Mouse (Mus musculus): ENCODE data around the gene Dnajc3. TPM values are rescaled to one million over a fixed set of nuclear protein-coding genes. Genes with fewer than 3 reads are reported as not detected.

Dnajc3 gene
- polyA plus RNA-seq, 1 experiment = 9.8 TPM

GRCm38 (mm10) chr14:118903867-118904562, 33.8 kb upstream of the Dnajc3 start:
- H3K4me3 ChIP-seq (ENCODE audit: low read depth, low read length) = no peak overlapping the region
- H3K4me1 ChIP-seq (ENCODE audit: control insufficient read depth, insufficient read depth, insufficient read length, low read length) = no peaks in the 10 kb centered on the region
- 64% methylated on average over 6 of the region's 6 CpGs for WGBS
- no peaks in the 10 kb centered on the region for H3K27me3 ChIP-seq (ENCODE audit: control insufficient read depth, insufficient read depth, low read length)
- no peak for TF ChIP-seq POLR2A (IDR thresholded peaks at IDR 0.05; ENCODE audit: low read depth, low read length)
- no peak for TF ChIP-seq CTCF (IDR thresholded peaks at IDR 0.05; ENCODE audit: extremely low read depth, insufficient read length, insufficient replicate concordance, low read depth, low read length)
- H3K27ac ChIP-seq (ENCODE audit: insufficient read depth, low read depth, low read length) = no peak overlapping the region
- no peaks in the 10 kb centered on the region for H3K36me3 ChIP-seq (ENCODE audit: control insufficient read depth, insufficient read depth, low read length)

- Histone ChIP-seq H3K36me3 (ENCODE audit: control insufficient read depth, insufficient read depth, low read length) (no peaks in the 10 kb centered on the region), H3K27me3 (ENCODE audit: control insufficient read depth, insufficient read depth, low read length) (no peaks in the 10 kb centered on the region), H3K4me1 (ENCODE audit: control insufficient read depth, insufficient read depth, insufficient read length, low read length) (no peaks in the 10 kb centered on the region), H3K4me3 (ENCODE audit: low read depth, low read length) (no peak overlapping the region), H3K27ac (ENCODE audit: insufficient read depth, low read depth, low read length) (no peak overlapping the region)
- WGBS = 38% methylated on average over 8 of the region's 8 CpGs
- TF ChIP-seq POLR2A (IDR thresholded peaks at IDR 0.05; ENCODE audit: low read depth, low read length) = no peak
- no peak for TF ChIP-seq CTCF (IDR thresholded peaks at IDR 0.05; ENCODE audit: extremely low read depth, insufficient read length, insufficient replicate concordance, low read depth, low read length)
These were observed 30.2 kb upstream of the Dnajc3 start for GRCm38 (mm10) chr14:118907592-118907991.

- TF ChIP-seq CTCF (IDR thresholded peaks at IDR 0.05; ENCODE audit: extremely low read depth, insufficient read length, insufficient replicate concordance, low read depth, low read length) (no peak), POLR2A (IDR thresholded peaks at IDR 0.05; ENCODE audit: low read depth, low read length) (no peak)
- Histone ChIP-seq H3K4me1 (ENCODE audit: control insufficient read depth, insufficient read depth, insufficient read length, low read length) (no peaks in the 10 kb centered on the region), H3K36me3 (ENCODE audit: control insufficient read depth, insufficient read depth, low read length) (no peaks in the 10 kb centered on the region), H3K27me3 (ENCODE audit: control insufficient read depth, insufficient read depth, low read length) (no peaks in the 10 kb centered on the region), H3K4me3 (ENCODE audit: low read depth, low read length) (no peak overlapping the region), H3K27ac (ENCODE audit: insufficient read depth, low read depth, low read length) (no peak overlapping the region)
- 62% methylated on average over 8 of the region's 8 CpGs for WGBS
These were observed 27.9 kb upstream of the Dnajc3 start for GRCm38 (mm10) chr14:118909872-118910271.

- Histone ChIP-seq H3K27ac (ENCODE audit: insufficient read depth, low read depth, low read length) (peak overlapping the region; percentile 29; the same call in 1 of the 2 replicates), H3K36me3 (ENCODE audit: control insufficient read depth, insufficient read depth, low read length) (no peaks in the 10 kb centered on the region), H3K27me3 (ENCODE audit: control insufficient read depth, insufficient read depth, low read length) (no peaks in the 10 kb centered on the region), H3K4me1 (ENCODE audit: control insufficient read depth, insufficient read depth, insufficient read length, low read length) (no peaks in the 10 kb centered on the region), H3K4me3 (ENCODE audit: low read depth, low read length) (peak overlapping the region; percentile 43)
- 40% methylated on average over 29 of the region's 29 CpGs for WGBS
- peak; percentile 60; the same call in 1 of the 2 replicates for TF ChIP-seq CTCF (IDR thresholded peaks at IDR 0.05; ENCODE audit: extremely low read depth, insufficient read length, insufficient replicate concordance, low read depth, low read length)
- TF ChIP-seq POLR2A (IDR thresholded peaks at IDR 0.05; ENCODE audit: low read depth, low read length) = no peak
These were observed 27.2 kb upstream of the Dnajc3 start for GRCm38 (mm10) chr14:118910332-118911222.

- 90% methylated on average over 6 of the region's 6 CpGs for WGBS
These were observed 26.3 kb upstream of the Dnajc3 start for GRCm38 (mm10) chr14:118911521-118911920.

GRCm38 (mm10) chr14:118913651-118914050, 24.1 kb upstream of the Dnajc3 start:
- Histone ChIP-seq H3K27me3 (ENCODE audit: control insufficient read depth, insufficient read depth, low read length) (no peaks in the 10 kb centered on the region), H3K4me1 (ENCODE audit: control insufficient read depth, insufficient read depth, insufficient read length, low read length) (no peaks in the 10 kb centered on the region), H3K36me3 (ENCODE audit: control insufficient read depth, insufficient read depth, low read length) (no peaks in the 10 kb centered on the region), H3K4me3 (ENCODE audit: low read depth, low read length) (no peak overlapping the region), H3K27ac (ENCODE audit: insufficient read depth, low read depth, low read length) (no peak overlapping the region)
- 79% methylated on average over 5 of the region's 5 CpGs for WGBS
- TF ChIP-seq POLR2A (IDR thresholded peaks at IDR 0.05; ENCODE audit: low read depth, low read length) (no peak), CTCF (IDR thresholded peaks at IDR 0.05; ENCODE audit: extremely low read depth, insufficient read length, insufficient replicate concordance, low read depth, low read length) (no peak)

More at GRCm38 (mm10) chr14:118911521-118911920, 26.3 kb upstream of the Dnajc3 start:
- TF ChIP-seq POLR2A (IDR thresholded peaks at IDR 0.05; ENCODE audit: low read depth, low read length) (no peak), CTCF (IDR thresholded peaks at IDR 0.05; ENCODE audit: extremely low read depth, insufficient read length, insufficient replicate concordance, low read depth, low read length) (no peak)
- Histone ChIP-seq H3K27ac (ENCODE audit: insufficient read depth, low read depth, low read length) (no peak overlapping the region), H3K4me3 (ENCODE audit: low read depth, low read length) (no peak overlapping the region), H3K36me3 (ENCODE audit: control insufficient read depth, insufficient read depth, low read length) (no peaks in the 10 kb centered on the region), H3K27me3 (ENCODE audit: control insufficient read depth, insufficient read depth, low read length) (no peaks in the 10 kb centered on the region), H3K4me1 (ENCODE audit: control insufficient read depth, insufficient read depth, insufficient read length, low read length) (no peaks in the 10 kb centered on the region)

GRCm38 (mm10) chr14:118919025-118919424, 18.8 kb upstream of the Dnajc3 start:
- H3K27me3 ChIP-seq (ENCODE audit: control insufficient read depth, insufficient read depth, low read length) = peaks cover 18% of the 10 kb centered on the region
- peaks cover 9% of the 10 kb centered on the region for H3K4me1 ChIP-seq (ENCODE audit: control insufficient read depth, insufficient read depth, insufficient read length, low read length)
- TF ChIP-seq CTCF (IDR thresholded peaks at IDR 0.05; ENCODE audit: extremely low read depth, insufficient read length, insufficient replicate concordance, low read depth, low read length) (no peak), POLR2A (IDR thresholded peaks at IDR 0.05; ENCODE audit: low read depth, low read length) (no peak)
- H3K36me3 ChIP-seq (ENCODE audit: control insufficient read depth, insufficient read depth, low read length) = no peaks in the 10 kb centered on the region
- WGBS = 54% methylated on average over 8 of the region's 8 CpGs
- no peak overlapping the region for H3K27ac ChIP-seq (ENCODE audit: insufficient read depth, low read depth, low read length)
- no peak overlapping the region for H3K4me3 ChIP-seq (ENCODE audit: low read depth, low read length)

All from small intestine, adult 2 months (tissue).